Mouse (Mus musculus): ENCODE data around the gene Gsn.

The Gsn gene

DNA sequence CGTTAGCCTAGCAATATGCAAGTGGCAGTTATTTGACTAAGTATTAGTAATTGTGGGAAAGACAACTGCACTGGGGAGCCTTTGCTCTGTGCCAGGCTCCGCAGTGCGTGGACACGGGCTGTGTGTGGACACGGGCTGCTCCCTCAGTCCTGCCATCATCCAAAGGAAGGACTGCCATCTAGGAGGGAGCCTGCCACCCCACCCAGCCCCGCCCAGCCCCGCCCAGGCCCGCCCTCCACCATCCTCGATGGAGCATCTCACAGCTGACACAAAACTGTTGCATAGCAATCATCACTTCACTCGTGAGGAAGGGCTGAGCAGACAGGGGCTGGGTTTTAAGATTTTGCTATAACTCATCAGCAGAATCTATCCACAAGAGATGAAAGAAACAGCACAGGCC lies 69.8 kb downstream of the Gsn start:
- DNase-seq (ENCODE audit: low read depth, low spot score), result no peak

DNA sequence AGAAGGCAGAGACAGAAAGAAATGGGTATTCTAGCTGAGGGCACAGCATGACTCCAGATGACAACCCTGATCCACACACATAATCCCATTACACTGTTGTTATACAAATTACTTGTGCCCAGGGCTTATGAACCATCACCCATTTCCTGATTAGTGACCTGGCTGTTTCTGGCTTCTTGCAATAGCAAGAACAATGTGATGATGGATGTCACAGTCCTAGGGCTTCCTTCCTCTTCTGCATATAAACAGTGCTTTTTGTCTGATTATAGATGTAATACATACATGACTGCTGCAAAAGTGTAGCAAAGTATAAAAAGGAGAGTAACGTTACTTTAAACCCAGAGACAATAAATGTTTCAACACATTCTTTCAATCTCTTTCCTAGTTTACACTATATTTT lies 70.8 kb downstream of the Gsn start:
- DNase-seq (ENCODE audit: low read depth, low spot score), result no peak

DNA sequence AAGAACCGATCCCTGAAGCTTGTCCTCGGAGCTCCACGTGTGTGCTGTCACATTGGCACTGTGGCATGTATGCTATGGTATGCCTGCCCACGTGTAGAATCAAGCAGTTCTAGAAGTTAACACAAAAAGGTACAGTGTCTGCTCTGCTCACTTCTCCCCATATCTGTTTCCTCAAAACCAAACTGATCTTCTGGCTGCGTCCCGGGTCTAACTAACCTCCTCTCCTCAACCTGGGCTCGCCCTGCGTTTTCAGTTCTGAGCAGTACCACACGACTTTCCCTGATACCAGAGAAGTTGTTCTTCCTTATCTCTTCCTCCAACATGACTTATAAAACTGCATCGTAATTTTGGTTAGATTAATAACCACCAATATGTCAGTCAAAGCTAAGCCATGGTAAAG lies 71.4 kb downstream of the Gsn start:
- no peak for DNase-seq (ENCODE audit: low read depth, low spot score)

DNA sequence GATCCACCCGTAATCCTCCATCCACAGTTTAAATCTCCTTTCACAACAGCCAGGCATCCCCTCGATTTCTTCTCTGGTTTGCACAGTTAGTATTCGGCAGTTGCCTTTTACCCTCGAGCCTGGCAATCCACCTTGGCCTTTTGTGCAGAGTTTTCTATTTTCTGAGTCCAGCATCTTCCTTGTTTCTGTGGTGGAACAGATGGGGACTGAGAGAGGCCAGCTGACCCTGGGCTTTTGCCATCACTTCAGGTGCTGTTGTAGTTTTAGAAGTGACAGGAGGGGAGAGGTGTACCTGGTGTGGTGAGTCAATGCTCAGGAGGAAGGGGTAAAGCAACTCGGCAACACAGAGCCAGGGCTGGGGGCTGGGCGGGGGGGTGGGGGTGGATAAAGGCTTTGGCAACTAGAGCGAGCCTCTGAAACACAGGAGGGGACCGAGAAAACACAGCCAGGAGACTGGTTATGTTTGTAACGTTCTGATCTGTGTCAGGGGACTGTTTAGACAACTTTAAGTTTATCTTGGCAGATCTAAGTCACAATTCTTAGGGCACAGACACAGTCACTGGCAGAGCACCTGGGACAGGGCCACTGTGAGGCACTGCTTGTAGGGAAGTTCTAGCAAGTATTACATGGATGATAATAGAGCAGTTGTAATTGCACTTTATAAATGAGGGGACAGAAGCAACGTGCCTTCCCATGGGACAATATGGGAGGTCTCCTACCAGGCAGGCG lies 72.0 kb downstream of the Gsn start:
- DNase-seq (ENCODE audit: low read depth, low spot score), result no peak

DNA sequence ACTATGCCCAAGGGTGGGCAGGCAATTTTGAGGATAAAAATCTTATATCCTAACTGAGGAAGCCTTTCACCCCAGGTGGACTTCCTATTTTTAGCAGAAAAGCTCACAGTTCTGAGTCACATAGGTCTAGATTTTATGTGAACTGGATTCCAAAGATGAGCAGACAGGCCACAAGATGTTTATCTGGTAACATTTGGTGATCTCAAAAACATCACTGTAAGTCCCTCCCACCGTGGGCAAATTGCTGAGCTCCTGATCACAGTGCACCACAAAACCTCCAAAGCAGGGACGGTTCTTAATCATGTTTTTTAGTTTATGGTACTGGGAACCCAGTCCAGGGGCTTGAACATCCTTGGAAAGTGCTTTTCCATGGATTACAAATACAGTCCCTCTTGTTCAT lies 72.9 kb downstream of the Gsn start:
- DNase-seq (ENCODE audit: low read depth, low spot score), result no peak

DNA sequence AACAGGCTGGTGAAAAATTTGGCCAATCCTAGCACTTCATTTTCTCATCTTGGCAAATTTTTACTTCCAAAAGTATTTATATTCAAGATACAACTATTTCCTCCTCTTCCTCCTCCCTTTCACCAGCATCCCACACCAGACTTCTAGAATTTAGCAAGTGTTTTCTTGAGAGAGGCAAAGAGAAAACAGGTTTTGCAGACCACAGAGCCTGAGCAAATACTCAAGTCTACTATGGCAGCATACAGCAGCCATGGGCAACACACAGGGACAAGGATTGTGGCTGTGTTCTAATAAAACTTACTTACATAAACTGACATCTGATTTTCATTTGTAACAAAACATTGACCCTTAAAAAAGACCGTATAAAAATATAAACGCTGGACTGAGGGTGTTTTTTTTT lies 75.0 kb downstream of the Gsn start:
- no peak for DNase-seq (ENCODE audit: low read depth, low spot score)

DNA sequence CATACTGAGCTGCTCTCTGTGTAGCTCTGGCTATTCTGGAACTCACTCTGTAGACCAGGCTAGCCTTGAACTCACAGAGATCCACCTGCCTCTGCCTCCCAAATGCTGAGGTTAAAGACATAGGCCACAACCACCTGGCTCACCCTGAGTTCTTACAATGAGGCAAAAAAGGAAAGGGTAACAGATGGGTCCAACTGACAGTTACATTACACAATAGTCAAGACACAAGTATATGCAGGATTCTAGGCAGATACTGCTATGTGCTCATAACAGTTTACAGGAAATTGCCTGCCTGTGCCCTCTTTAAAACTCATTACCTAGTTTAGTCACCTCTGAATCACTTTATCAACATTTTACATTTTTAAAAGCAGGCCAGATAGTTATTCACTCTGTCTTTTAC lies 77.5 kb downstream of the Gsn start:
- DNase-seq (ENCODE audit: low read depth, low spot score), result no peak

DNA sequence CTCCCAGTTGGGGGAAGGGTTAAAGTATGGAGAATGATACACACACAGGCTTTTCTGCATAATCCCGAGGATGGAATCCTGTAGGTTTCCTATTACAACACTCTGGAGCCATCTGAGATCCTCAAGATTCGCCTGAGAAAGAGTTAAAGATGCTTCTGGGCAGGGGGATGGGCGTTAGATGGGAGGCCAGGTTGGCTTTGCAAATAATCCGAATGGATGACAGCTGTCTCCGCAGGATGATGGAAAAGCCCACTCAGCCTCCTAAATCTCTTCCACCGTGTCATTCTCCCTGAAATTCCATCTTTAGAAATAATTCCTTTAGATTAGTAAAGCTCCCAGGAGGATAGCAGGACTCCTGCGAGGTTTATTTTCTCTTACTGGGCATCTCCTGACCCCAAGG lies 79.4 kb downstream of the Gsn start:
- DNase-seq (ENCODE audit: low read depth, low spot score), result peak; percentile 42

DNA sequence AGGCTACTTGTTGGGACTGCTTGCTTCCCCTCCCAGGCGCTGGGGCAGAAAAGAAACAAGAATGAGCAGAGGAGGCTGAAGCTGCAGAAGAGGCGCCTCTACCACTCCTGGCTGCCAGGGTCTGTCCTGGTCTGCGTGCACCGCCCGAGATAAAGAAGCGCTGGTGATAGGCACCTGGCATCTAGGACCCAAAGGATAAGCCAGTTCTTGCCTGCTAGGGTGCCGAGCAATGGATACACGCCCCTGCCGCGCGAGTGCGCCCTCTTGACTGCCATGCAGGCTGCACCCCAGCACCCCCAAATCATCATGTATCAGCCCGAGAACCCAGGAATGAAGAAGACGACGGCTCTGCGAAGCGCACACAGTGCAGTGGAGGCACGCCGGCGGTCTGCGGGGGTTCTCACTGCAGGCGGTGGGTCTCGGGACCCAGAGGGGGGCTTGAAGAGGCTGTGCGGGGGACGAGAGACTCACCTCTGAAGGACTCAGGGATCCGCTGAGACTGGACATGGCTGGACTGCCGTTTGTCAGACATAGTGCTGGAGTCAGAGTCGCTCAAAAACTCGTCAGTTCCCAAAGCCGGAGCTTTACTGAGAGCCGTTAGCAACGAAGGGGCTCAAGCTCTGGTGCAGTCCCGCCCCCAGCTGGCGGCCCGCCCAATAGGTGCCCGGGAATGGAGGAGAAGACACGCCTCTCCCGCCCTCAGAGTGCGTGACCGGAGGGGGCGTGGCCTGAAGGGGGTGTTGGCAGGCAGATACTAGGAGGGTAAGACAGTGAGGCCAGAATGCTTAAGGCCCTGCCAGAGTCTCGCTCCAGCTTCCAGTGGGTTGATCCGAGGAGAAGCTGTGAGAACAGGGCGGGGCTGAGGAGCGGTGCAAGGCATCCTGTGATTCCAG lies 80.5 kb downstream of the Gsn start, which contains the start of gene Stom:
TSS of gene Stom (minus strand) at position 589 of the 893 bp plus-strand sequence.
- peak; percentile 99 for DNase-seq (ENCODE audit: low read depth, low spot score)

DNA sequence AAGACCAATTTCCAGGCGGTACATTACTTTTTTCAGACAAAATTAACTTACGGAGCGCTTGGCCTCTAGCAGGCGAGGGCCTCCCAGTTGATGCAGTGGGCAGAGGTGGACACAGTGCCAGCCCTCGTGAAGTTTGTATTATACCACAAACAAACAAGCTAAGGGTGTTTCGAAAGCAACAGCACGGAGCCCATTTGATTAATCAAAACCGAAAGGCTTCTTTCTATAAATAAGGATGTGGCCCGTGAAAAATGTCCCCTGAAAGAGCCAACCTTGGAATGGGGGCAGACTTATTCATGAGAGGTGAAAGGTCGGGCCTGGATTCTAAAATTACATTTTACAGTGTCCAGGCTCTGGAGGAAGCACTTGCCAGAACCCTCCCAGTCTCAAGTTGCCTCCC lies 81.2 kb downstream of the Gsn start:
- no peak for DNase-seq (ENCODE audit: low read depth, low spot score)

DNA sequence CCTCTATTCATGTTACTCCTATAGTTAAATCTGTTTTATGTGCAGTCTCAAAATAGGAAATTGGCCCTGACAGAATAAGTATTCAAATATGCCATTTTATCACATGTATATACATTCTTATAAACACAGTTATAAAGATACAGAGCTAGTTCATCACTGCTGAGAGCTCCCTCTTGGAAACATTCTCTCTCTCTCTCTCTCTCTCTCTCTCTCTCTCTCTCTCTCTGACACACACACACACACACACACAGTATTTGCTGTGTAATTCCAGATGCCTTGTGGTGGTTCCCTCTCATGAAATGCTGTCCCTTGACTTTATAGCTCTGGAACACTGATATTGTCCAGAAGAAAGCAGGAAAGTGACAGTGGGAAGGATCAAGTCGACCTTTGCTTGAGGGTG lies 81.9 kb downstream of the Gsn start:
- DNase-seq (ENCODE audit: low read depth, low spot score), result peak; percentile 25

DNA sequence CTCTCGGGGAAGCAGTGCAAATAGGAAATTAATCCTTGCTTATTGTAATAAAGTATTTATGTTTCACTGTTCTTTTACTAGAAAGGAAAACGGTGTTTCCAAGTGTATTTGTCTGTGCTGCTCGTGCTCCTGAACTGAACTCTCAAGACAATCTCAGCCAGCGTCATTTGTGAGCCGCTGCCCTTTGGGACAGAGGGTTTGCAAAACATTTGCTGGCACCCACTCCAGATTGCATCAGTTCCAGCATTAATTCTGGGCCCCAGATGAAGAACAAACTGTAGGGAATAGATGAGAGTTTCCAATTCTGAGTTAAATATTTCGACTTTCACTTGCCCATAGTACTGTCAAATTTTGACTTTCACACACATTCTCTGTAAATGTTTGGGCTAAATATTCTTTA lies 82.5 kb downstream of the Gsn start:
- peak; percentile 28 for DNase-seq (ENCODE audit: low read depth, low spot score)

DNA sequence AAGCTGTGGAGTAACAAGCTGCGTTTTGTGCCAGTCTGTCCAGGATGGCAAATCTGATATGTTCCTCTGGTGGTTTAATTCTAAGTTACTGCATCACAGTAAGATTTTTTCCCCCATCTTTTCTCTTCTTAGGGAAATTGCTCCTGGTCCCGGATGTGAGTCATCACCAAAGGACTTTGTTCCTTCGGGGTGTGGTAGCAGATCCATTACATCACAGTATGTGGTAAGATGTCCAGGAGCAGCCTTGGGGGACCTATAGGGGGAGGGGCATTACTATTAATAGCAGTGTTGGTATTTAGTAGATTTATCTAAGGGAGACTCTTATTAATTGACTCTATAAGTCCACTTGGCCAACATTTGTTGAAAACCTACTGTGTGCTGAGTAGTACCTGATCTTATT lies 86.4 kb downstream of the Gsn start:
- peak; percentile 93 for DNase-seq (ENCODE audit: low read depth, low spot score)

DNA sequence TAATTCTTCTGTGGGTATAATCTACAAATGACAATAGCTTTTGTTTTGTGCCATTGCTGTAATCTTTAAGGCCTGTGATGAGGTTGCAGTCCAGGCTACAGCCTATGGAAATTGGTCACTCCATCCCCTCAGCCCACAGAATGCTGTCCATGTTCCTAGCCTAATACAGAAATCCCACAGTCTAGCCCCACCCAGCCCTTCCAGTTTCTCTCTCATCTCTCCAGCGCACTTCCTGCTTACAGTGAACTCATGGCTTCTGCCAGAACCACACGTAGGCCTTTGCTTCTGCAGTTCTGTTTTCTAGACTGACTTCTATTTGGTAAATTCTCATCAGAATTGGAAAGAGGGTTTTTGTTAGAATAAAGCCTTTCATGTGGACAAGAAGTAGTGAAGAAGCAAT lies 89.8 kb downstream of the Gsn start:
- no peak for DNase-seq (ENCODE audit: low read depth, low spot score)

DNA sequence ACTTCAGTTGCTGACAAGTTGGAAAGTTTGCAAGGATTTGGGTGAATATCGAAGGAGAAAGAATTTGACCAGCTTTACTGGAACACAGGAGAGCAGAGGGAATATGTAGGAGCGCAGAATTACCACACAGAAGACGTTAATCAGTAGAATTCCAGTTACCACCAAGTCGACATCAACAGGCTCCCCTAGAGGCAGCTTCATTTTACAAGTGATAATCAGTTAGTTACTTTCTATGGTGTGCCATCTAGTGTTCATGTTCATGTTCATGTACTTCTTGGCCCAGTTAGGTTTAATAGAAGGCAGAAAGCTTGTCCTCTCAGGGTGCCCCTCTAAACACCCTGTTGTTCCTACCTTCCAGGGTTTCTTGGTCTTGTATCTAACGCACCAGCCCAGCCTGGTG lies 93.0 kb downstream of the Gsn start:
- DNase-seq (ENCODE audit: low read depth, low spot score), result peak; percentile 72

Data from 3T3-L1 (cell line).